Mouse (Mus musculus) right cerebral cortex, adult 2 months (tissue): ENCODE results near the gene Kif26a.
A peak's percentile ranks its signal among the peaks of the same experiment; 100 is the strongest.

Experiments used
- DNase-seq, 2 experiments: peaks; one replicate each; pipeline ENCODE4 v3.0.0; 2021 to 2022; ENCODE audit warnings: low spot score in 2 of 2

Kif26a gene

DNA sequence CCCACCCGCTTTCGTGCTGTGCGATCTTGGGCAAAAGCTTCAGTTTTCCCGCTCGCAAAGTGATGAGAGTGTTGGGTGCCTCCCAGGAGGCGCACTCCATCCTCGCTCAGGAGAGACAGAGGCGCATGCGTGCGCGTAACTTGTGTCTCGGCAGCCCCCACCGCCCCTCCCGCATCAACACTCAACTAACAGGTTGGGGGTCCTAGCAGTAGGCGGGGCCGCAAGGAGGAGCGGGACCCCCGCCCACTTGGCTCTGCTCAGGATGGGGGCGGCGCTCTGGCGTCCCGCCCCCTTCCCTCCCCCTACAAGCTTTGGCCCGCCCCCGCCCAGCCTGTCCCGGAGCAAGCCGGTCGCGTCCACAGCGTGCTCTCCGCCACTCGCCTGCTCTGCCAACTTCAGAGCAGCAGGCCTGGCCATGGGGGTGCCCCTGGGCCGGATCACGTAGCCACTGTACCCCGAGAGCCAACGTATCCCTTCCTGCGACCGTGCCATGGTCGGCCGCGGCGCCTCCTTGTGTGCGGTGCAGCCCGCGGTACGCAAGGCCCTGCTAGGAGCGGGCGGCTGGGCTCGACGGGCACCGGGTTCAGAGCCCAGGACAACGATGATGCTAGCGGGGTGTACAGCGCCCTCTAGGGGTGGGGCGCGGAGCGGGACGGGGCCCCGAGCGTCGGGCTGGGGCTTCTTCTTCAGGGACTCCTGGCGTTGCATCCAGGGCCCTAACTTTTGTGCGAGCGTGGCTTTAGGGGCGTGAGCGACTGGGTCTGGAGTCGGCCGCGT is at the start of gene Kif26a:
Gene Kif26a (plus strand): TSS at position 334 of the 777 bp plus-strand sequence.
- DNase-seq = peak in 1 of 2 experiments; percentile 41

DNA sequence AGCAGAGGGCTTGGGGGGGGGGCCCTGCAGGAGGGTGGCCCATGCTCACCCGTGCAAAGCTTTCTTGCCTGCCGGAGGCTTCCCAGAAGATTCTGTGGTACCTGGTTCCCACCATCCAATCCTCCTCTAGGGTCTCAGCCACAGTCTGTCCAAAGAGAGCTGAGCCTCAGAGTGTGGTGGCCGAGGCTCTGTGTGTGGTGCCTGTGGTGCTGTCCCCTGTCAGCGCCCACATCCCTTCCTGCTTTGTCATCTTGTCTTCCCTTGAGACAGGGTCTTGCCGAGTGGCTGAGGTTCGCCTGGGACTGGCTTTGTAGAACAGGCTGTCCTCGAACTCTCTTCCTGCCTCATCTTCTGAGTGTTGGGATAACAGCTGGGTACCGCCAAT is 49.3 kb upstream of the Kif26a start:
- DNase-seq = no peak

DNA sequence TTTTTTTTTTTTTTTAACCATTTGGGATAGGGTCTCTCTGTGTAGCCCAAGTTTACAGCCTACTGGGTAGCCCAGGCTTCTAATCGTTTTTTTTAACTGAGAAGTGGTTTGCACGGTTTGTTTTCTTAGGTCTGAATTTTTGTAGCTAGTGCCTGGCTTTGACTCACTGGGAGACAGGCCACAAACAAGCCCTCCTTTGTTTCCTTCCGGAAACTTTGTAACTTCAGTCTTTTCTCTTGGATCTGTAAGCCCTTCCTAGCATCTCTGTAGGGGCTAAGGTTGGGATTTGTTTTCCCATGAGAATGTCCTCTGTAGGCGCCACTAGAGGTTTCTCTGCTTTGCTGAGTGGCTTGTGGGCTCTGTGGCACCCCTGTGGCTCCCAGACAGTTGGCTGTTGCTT is 45.9 kb upstream of the Kif26a start:
- DNase-seq = no peak

DNA sequence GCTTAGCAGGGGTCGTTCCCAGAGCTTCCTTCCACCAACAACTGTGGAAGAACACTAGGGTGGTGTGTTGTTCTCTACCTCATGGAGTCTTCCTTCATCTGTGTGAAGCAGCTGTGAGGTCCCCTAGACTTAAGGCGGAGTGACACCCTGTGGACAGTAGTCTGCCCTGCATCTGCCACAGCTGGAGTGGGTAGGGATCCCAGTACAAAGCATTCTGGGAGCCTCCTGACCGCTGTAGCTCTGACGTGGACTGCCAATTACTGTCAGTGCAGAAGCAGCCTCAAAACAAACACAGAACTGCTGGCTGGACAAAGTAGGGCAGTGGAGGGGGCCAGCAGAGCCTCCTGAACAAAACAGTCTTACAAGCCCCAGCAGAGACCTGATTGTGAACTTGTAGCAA is 45.0 kb upstream of the Kif26a start:
- no peak for DNase-seq

DNA sequence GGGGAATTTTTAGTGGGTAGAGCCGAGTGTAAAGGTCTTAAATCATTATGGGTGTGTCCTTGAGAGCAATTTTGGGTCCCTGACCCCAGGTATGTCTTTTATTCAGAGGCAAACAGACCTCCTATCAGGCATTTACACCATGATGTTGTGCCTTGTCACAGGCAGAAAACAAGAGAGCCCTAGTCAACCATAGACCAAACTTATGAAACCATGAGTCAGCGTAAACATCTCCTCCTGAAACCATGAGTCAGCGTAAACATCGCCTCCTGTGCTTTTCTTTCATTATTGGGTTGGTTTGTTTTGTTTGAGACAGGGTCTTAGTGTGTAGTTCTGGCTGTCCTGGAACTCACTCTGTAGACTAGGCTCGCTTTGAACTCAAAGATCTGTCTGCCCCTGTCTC is 42.8 kb upstream of the Kif26a start:
- no peak for DNase-seq

DNA sequence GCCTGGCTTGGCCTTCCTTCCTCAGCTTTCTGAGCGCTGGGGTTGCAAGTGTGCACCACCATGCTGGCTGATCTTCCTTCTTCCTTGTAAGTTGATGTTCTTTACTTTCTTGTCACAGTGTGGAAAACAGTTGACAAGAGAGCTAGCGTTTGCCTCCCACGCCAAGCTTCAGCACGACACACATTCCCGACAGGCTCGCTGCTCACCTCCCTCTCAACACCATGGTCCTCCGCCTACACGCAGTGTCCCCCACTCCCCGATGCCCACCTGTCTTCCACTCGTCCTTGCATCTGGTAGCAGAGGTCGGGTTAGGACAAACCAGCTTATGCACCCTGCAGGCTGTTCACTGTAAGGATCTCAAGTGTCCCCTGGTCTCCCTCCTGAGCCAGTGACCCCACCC is 41.1 kb upstream of the Kif26a start:
- peak in 1 of 2 experiments; percentile 35 for DNase-seq

DNA sequence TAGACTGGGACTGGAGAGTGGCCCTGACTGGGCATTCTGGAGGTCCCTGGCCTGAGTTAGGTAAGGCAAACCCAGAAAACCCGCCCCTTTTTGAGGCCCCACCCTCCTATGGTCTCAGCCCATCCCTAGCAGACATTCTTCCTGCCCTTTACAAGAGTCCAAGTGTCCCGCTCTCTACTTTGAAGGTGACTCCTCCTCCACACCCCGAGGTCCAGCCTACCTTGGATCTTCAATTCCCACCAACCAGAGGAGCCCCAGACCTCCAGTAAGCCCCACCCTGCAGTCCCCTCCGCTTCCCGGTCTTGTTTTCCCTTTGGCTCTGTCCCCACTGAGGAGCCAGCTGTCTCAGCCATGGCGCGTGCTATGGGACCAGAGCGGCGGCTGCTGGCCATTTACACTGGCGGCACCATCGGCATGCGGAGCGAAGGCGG is 39.5 kb upstream of the Kif26a start, which contains the start of gene Aspg:
Gene Aspg (plus strand): TSS at position 139 of the 431 bp plus-strand sequence.
- DNase-seq = no peak

DNA sequence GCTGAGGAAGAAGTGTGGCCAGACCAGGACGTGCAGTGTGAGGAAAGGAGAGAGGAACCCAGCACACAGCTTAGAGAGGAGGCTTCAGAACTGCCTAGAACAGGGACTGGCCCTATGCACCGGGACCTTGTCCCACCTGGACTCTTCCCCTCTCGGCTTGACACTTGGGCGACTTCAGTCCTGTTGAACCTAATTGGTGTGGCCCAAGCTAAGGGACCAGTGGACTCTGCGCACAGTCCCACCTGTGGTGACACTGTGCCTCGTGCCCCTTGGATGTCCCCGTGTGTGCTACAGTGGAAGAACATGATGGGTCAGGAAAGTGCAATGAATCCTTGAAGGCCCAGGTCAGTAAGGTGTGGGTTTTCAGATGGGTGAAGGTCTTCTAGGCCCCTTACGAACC is 38.3 kb upstream of the Kif26a start:
- no peak for DNase-seq

DNA sequence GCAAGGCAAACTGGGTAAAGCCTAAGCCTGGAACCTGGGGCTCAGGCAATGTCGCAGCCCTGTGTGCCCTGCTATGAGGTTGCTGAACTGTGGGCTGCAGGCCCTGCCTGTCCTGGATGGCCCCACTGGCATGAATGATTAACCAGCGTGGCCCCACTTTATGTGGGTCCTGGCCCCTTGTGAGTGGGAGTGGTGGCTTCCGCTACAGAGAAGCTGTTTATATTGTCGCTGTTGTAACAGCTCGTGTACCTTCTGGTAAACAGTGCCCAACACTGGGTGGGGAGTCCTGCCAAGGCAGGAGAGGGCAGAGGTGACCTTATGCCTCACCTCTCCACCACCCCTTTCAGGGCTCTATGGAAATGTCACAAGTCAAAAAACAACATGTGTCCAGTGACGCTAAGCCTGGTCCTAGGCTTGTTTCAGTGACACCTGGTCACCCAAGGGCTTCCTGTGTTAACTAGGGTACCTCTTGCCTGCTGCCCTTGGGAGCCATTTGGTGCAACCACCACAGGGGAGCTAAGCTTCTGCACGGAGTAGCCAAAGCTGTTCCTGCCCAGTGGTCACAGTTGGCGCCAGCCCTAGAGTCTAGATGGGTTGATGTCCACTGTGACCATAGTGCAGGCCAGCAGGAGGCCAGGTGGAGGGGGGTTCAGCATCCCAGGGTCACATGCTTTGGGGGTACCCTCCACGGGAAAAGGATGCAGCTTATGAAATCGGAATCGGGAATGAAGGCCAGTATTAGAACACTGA is 37.1 kb upstream of the Kif26a start:
- DNase-seq = no peak

DNA sequence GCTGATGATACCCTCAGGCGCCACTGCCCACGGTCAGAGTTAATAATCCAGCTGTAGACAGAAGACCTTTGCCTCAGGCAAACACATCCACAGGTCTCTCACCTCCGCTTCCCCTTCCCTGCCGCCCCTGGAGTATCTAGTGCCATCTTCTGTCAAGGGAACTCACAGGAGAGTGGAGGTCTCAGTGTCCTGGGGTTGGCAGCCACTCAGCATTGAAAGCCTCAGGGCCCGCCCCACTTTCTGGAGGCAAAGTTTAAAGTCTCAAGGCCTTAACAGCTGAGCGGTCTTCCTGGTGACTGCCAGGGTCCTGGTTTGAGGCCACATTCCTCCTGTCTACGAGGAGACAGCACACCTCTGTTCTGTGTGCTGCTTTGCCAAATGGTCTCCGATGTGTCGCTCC is 36.3 kb upstream of the Kif26a start:
- DNase-seq = no peak

DNA sequence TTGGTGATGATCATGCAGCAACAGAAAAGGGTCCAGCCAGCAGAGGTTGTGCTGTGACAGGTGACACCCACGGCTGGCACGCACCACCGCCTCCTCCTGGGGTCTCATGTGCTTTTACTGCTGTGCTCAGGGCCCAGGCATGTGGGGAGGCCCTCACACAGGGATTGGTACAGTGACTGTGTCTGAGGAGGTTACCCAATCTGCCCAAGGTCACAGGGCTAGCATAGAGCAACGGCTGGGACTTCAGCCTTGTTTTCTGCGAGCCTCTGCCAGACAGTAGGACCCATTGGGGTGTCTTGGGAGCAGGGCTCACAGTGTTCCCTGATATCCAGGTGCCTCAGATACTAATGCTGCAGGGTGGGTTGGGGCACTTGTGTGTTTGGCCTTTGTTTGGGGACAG is 34.7 kb upstream of the Kif26a start:
- DNase-seq = no peak

DNA sequence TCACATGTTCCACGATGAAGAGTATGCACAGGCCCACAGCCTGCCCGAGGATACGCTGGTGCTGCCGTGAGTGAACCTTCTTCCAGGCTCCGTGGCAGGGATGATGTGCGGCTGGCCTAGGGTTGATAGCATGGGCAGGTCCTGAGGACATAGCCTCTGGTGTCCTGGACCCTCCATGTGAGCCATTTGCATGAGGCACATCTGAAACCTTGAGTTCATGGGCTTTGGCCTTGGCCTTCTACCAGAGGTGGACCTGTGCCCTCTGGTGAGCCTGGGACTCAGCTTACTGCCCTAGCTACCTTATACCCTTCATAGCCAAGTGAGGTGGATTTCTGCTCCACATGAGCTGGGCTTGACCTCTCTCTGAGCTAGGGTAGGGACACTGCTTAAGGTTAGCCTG is 33.8 kb upstream of the Kif26a start:
- DNase-seq = no peak

DNA sequence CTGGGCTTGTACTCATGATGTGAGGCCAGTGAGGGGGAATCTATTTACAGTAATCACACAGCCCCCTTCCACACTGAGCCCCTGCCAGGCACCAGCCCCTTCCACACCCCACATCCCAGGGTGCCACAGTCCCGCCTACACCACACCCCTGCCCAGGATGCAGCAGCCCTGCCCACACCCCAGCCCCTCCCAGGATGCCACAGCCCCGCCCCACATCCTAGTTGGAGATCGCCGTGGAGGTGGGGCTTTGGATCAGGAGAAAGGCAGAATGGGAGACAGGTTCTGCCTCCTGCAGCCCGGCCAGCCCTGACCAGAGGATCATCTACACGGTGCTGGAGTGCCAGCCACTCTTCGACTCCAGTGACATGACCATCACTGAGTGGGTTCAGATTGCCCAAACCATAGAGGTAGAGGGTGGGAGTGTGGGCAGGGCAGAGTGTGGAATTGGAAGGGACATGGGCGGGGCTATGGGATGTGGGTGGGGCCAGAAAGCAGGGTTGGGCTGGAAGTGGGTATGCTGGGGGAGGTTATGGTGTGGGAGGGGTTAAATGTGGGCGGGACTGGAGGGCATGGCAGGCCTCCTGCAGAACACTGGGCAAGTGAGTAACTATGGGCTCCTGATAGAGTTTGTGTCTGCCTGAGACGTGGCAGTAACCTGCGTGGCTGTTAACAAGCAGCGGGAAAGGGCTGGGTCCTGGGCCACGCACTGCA is 33.2 kb upstream of the Kif26a start:
- DNase-seq = no peak

DNA sequence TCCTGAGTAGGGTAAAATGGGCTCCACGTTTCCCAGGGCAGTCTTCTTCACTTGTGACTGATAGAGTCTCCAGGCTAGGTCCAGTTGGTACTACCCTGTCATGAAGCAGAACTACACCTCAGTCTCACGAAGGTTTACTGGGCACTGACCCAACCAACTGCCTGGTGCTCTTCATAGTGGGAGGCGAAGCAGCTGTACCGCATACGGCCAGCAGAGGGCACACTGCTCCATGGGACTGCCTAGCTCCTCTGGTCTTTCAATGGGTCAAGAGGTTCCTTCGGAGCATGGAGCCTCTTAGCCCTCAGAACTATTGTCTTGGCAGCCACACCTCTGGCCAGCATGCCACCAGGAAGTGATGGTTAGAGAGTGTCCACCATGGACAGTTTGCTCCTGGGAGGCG is 32.3 kb upstream of the Kif26a start:
- DNase-seq = peak; percentile 87 to 92

DNA sequence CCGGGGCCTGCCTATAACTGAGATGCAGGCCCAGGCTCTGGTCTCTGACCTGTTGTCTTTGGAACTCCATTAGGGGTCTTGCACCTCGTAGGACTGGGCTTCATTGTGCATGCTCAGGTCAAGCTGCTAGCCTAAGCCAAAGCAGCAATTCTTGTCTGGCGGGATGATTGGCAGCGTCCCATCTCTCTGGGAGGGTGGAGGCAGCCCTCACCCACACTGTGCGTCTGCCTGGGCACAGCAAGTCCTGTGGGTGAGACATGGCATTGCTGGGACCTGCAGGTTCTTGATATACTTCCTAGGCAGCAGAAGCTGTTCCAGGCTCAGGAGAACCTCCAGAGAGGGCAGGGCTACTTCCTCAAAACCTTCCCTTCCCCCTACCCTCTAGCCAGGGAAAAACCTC is 29.0 kb upstream of the Kif26a start:
- DNase-seq = no peak

DNA sequence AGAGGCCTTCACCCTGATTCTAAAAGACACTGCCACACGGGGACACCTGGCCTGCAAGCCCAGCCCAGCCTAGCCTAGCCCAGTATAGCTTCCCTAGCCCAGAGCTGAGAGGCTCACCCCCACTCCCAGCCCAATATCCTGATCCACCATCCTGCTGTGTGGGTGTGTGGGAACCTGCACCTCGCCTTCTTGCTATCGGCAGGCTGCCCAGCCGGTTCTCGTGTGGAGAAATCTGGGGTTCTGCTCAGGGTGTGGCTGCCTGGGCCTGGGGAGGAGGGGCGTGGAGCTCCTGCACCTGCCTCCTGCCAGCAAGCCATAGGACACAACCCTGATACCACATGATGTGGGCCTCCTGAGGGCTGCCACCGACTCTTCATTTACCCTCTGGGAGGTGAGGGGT is 28.4 kb upstream of the Kif26a start:
- peak; percentile 74 for DNase-seq

DNA sequence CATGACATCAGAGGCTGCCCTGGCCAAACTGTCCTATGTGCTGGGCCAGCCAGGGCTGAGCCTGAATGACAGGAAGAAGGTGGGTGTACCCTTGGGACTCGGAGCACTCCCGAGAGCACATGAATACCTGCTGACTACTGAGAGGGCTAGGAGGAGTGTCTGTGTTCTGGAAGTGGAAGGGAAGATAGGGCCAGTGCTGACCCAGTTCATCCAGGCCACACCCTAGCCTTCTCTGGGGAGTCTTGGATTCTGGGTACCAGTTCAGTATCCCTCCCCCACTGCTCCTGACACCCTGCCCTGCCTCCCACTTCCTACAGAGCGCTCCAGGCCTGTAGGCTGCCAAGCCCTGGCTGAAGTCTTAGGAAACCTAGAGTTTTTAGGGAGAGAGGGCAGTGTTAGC is 24.8 kb upstream of the Kif26a start:
- DNase-seq = no peak

DNA sequence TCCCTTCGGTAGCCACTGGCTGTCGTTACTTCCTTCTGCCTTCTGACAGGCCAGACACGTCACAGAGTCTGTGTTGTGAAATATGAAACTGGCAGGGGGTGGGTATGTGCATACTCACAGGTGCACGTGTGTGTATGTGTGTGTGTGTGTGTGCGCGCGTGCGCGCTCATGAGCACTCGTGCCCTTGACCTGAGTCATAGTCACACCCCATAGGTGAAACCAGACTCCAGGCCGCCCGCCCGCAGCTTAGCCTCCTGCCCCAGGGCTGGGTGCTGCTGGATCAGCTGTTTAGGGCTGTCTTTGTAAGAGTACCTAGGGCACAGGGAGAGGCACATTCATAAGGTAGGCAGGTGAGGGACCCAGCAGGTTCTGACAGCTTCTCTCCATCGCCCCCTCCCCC is 20.1 kb upstream of the Kif26a start:
- DNase-seq = no peak

DNA sequence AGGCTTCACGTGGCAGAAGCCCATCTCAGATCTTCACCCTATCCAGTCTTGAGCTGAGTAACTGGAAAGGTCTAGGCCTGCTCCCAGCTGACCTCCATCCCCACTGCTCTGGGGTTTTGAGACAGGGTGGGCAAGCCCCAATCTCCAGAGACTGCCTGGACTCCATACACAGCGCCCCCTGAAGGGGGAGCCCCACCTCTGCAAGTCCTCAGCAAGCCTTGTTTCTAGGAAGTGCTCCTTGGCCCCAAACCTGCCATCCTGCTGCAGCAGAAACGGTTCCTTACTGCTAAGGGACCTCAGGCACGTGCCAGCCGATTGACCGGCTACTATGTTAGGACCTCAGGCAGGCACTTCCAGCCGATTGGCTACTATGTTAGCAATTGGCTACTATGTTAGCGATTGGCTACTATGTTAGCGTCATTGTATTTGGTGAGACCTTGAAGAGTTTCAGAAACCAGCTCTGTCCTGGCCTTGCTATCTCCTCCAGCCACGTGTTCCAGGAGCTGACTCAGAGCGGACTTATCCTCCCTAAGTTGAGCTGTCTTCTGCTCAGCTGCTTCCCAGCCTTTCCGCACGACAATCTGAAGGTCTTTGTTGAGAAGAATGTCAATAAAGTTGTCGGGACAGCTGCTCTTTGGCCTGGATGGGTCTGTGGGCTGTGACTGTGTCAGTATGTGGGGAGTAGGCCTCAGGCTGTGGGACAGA is 18.9 kb upstream of the Kif26a start:
- DNase-seq = no peak

DNA sequence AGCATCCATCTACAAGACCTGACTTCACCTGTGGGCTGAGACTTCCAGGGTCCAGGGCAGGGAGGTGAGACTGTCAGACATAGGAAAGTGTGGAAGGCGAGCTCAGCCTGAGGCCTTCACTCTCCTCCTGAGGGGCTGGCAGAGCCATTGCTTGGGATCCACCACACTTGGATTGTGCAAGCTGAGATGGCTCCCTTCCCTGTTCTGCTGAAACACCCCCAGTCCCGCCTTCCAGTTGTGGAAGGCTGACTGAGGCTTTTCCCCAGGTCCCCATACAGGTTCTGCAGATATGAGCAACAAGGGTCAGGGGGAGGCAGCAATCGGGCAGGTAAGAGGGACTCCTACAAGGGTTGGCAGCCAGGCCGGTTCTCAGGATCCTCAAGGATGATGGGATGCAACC is 17.5 kb upstream of the Kif26a start:
- no peak for DNase-seq

DNA sequence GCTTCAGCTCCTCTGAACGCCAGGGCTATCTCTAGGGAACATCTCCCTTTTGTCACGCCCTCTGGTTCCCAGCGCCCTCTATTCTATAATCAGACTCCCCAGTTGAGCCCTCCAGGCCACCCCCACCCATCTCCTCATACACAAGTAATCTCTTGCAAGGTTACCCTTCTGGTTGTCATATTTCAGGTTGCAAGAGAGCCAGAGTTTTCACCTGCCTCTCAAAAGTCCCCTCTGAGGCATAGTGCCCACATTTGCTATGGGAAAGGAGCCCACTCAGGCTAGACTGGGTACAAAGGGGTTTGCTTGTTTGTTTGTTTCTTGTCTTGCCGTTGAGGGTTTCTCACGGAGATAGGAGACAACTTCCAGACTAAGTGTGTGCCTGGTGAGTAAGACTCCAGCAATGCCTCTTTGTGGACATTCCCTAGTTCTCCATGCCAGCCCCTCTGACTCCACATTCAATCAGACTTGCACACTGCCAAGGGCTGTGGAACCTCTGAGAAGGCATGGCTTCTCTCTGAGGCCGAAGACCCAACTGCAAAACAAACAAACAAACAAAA is 16.6 kb upstream of the Kif26a start:
- no peak for DNase-seq
